Mouse (Mus musculus): ENCODE results near the gene Msx3. TPM values are rescaled to one million over a fixed set of nuclear protein-coding genes. Genes with fewer than 3 reads are reported as not detected.

Gene Msx3
- 0.12 TPM in 1 of 2 replicates, not detected in the other for polyA plus RNA-seq (2012; rRNA removed)

- Histone ChIP-seq H3K27me3 (ENCODE audit: control insufficient read depth, insufficient read depth, low read length) (no peaks in the 10 kb centered on the region; the same call in 1 of the 2 replicates), H3K27ac (ENCODE audit: control insufficient read depth, insufficient read depth, low read depth, low read length) (no peak within 1 kb of the TSS), H3K4me3 (ENCODE audit: control insufficient read depth, low read depth, low read length) (peak within 1 kb of the TSS; percentile 33), H3K4me1 (ENCODE audit: control insufficient read depth, insufficient read depth, low read length) (peaks cover 6% of the 10 kb centered on the region), H3K36me3 (ENCODE audit: control insufficient read depth, insufficient read depth, low read length) (no peaks in the 10 kb centered on the region)
- no peak for TF ChIP-seq POLR2A (IDR thresholded peaks at IDR 0.05; ENCODE audit: control insufficient read depth, low read depth, low read length)
These were observed at the start of gene Msx3 for GRCm38 (mm10) chr7:140048361-140049114. TSS of gene Msx3 (minus strand) at chr7:140049089.

- Histone ChIP-seq H3K27me3 (ENCODE audit: control insufficient read depth, insufficient read depth, low read length) (no peaks in the 10 kb centered on the region), H3K4me3 (ENCODE audit: control insufficient read depth, low read depth, low read length) (no peak overlapping the region), H3K36me3 (ENCODE audit: control insufficient read depth, insufficient read depth, low read length) (no peaks in the 10 kb centered on the region), H3K27ac (ENCODE audit: control insufficient read depth, insufficient read depth, low read depth, low read length) (no peak overlapping the region), H3K4me1 (ENCODE audit: control insufficient read depth, insufficient read depth, low read length) (no peaks in the 10 kb centered on the region; the same call in 1 of the 2 replicates)
- TF ChIP-seq CTCF (IDR thresholded peaks at IDR 0.05; ENCODE audit: control insufficient read depth, insufficient read depth, insufficient replicate concordance, low read depth, low read length): no peak
- TF ChIP-seq POLR2A (IDR thresholded peaks at IDR 0.05; ENCODE audit: control insufficient read depth, low read depth, low read length): no peak
These were observed 49.6 kb upstream of the Msx3 start for GRCm38 (mm10) chr7:140098466-140098865.

GRCm38 (mm10) chr7:140096055-140096454, 47.2 kb upstream of the Msx3 start:
- no peaks in the 10 kb centered on the region for H3K36me3 ChIP-seq (ENCODE audit: control insufficient read depth, insufficient read depth, low read length)
- TF ChIP-seq CTCF (IDR thresholded peaks at IDR 0.05; ENCODE audit: control insufficient read depth, insufficient read depth, insufficient replicate concordance, low read depth, low read length): no peak
- no peak for TF ChIP-seq POLR2A (IDR thresholded peaks at IDR 0.05; ENCODE audit: control insufficient read depth, low read depth, low read length)
- H3K4me1 ChIP-seq (ENCODE audit: control insufficient read depth, insufficient read depth, low read length): no peaks in the 10 kb centered on the region; the same call in 1 of the 2 replicates
- H3K4me3 ChIP-seq (ENCODE audit: control insufficient read depth, low read depth, low read length): no peak overlapping the region
- H3K27me3 ChIP-seq (ENCODE audit: control insufficient read depth, insufficient read depth, low read length): no peaks in the 10 kb centered on the region
- no peak overlapping the region for H3K27ac ChIP-seq (ENCODE audit: control insufficient read depth, insufficient read depth, low read depth, low read length)

GRCm38 (mm10) chr7:140095556-140095955, 46.7 kb upstream of the Msx3 start:
- Histone ChIP-seq H3K36me3 (ENCODE audit: control insufficient read depth, insufficient read depth, low read length) (no peaks in the 10 kb centered on the region), H3K4me1 (ENCODE audit: control insufficient read depth, insufficient read depth, low read length) (no peaks in the 10 kb centered on the region)
- TF ChIP-seq POLR2A (IDR thresholded peaks at IDR 0.05; ENCODE audit: control insufficient read depth, low read depth, low read length) (no peak), CTCF (IDR thresholded peaks at IDR 0.05; ENCODE audit: control insufficient read depth, insufficient read depth, insufficient replicate concordance, low read depth, low read length) (no peak)

GRCm38 (mm10) chr7:140094954-140095353, 46.1 kb upstream of the Msx3 start:
- Histone ChIP-seq H3K27ac (ENCODE audit: control insufficient read depth, insufficient read depth, low read depth, low read length) (no peak overlapping the region), H3K36me3 (ENCODE audit: control insufficient read depth, insufficient read depth, low read length) (no peaks in the 10 kb centered on the region), H3K4me1 (ENCODE audit: control insufficient read depth, insufficient read depth, low read length) (no peaks in the 10 kb centered on the region), H3K27me3 (ENCODE audit: control insufficient read depth, insufficient read depth, low read length) (no peaks in the 10 kb centered on the region), H3K4me3 (ENCODE audit: control insufficient read depth, low read depth, low read length) (no peak overlapping the region)
- TF ChIP-seq CTCF (IDR thresholded peaks at IDR 0.05; ENCODE audit: control insufficient read depth, insufficient read depth, insufficient replicate concordance, low read depth, low read length) (no peak), POLR2A (IDR thresholded peaks at IDR 0.05; ENCODE audit: control insufficient read depth, low read depth, low read length) (no peak)

More at GRCm38 (mm10) chr7:140095556-140095955, 46.7 kb upstream of the Msx3 start:
- Histone ChIP-seq H3K27me3 (ENCODE audit: control insufficient read depth, insufficient read depth, low read length) (no peaks in the 10 kb centered on the region), H3K27ac (ENCODE audit: control insufficient read depth, insufficient read depth, low read depth, low read length) (no peak overlapping the region), H3K4me3 (ENCODE audit: control insufficient read depth, low read depth, low read length) (no peak overlapping the region)

- Histone ChIP-seq H3K36me3 (ENCODE audit: control insufficient read depth, insufficient read depth, low read length) (no peaks in the 10 kb centered on the region), H3K4me1 (ENCODE audit: control insufficient read depth, insufficient read depth, low read length) (no peaks in the 10 kb centered on the region), H3K4me3 (ENCODE audit: control insufficient read depth, low read depth, low read length) (no peak within 1 kb of the TSS), H3K27me3 (ENCODE audit: control insufficient read depth, insufficient read depth, low read length) (no peaks in the 10 kb centered on the region), H3K27ac (ENCODE audit: control insufficient read depth, insufficient read depth, low read depth, low read length) (no peak within 1 kb of the TSS)
- TF ChIP-seq CTCF (IDR thresholded peaks at IDR 0.05; ENCODE audit: control insufficient read depth, insufficient read depth, insufficient replicate concordance, low read depth, low read length): no peak
- TF ChIP-seq POLR2A (IDR thresholded peaks at IDR 0.05; ENCODE audit: control insufficient read depth, low read depth, low read length): no peak
These were observed 44.1 kb upstream of the Msx3 start, which contains the start of gene Prap1 for GRCm38 (mm10) chr7:140092924-140093528. TSS of gene Prap1 (plus strand) at chr7:140093395.

GRCm38 (mm10) chr7:140090601-140091000, 41.7 kb upstream of the Msx3 start:
- TF ChIP-seq POLR2A (IDR thresholded peaks at IDR 0.05; ENCODE audit: control insufficient read depth, low read depth, low read length): no peak
- TF ChIP-seq CTCF (IDR thresholded peaks at IDR 0.05; ENCODE audit: control insufficient read depth, insufficient read depth, insufficient replicate concordance, low read depth, low read length): no peak
- H3K27me3 ChIP-seq (ENCODE audit: control insufficient read depth, insufficient read depth, low read length): no peaks in the 10 kb centered on the region
- no peak overlapping the region for H3K4me3 ChIP-seq (ENCODE audit: control insufficient read depth, low read depth, low read length)
- H3K36me3 ChIP-seq (ENCODE audit: control insufficient read depth, insufficient read depth, low read length): no peaks in the 10 kb centered on the region
- no peak overlapping the region for H3K27ac ChIP-seq (ENCODE audit: control insufficient read depth, insufficient read depth, low read depth, low read length)
- H3K4me1 ChIP-seq (ENCODE audit: control insufficient read depth, insufficient read depth, low read length): no peaks in the 10 kb centered on the region
